Mouse (Mus musculus): Measurements from ENCODE around the gene Bola1.

Bola1 gene

DNA sequence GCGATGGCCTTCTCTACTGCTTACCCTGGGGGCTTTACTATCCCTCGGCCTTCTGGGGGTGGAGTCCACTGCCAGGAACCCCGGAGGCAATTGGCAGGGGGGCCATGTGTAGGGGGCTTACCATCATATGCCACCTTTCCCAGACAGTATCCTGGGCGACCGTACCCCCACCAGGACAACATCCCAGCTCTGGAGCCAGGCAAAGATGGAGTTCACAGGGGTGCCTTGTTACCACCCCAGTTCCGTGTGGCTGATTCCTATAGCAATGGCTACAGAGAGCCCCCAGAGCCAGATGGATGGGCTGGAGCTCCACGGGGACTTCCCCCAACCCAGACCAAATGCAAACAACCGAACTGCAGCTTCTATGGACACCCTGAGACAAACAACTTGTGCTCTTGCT is 64.0 kb downstream of the Bola1 start:
- DNase-seq (ENCODE audit: low spot score in 2 of 2) = no peak

DNA sequence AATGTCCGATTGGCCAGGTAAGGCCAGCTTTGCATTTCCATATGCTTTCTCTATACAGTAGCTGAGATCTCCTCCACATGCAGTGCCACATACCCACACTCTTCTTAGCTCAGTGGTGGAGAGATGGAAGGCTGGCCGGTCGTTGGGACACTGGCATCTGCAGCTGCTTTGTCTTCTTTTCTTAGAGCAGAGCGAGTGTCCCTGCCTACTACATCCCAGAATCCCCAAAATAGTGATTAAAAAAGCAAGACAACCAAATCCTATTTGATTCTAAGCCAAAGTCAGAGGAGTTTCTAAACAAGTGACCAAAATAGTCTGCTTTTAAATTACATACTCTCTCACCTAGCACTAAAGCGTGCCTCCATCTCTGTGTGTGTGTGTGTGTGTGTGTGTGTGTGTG is 66.9 kb downstream of the Bola1 start:
- DNase-seq (ENCODE audit: low spot score in 2 of 2) = no peak

DNA sequence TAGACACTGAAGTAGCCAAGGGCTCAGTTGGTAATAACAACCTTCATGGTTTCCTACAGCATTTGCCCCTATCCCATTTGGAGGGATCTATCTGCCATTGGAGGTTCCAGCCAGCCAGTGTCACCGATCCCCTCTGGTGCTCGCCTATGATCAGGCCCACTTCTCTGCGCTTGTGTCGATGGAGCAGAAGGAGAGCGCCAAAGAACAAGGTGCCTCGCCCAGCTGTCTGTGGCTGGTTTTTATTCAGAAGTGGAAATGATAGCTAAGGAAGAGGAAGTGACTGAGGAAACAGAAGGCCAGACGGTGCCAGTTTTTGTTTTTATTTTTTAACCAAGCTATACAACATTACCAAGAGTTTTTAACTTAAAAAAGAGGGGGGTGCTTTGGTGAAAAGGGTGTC is 67.7 kb downstream of the Bola1 start:
- DNase-seq (ENCODE audit: low spot score in 2 of 2) = no peak

DNA sequence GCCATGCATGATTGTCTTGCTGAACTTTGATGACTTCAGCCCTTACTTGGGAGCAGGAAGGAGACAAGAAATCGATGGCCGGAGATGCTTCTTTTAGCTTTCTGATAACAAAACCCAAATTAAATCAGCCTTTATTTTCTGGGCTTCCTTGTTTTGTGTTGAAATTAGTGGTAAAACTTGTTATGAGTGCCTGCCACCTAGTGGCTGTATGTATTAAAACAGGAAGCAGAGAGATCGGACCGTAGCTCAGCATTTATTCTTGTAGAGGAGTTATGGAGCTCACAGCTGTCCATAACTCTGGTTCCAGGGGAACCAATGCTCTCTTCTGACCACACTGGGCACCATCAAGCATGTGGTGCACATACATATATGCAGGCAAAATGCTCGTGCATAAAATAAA is 71.6 kb downstream of the Bola1 start:
- no peak for DNase-seq (ENCODE audit: low spot score in 2 of 2)
